Mouse (Mus musculus): ENCODE results near the gene Lmod1. TPM values are rescaled to one million over a fixed set of nuclear protein-coding genes. Genes with fewer than 3 reads are reported as not detected.

The Lmod1 gene
- 1.2 and 1.4 TPM in 2 replicates for polyA plus RNA-seq (2015; fragmentation: Nextera tagmentation; extraction: Ambion mirVana)

DNA sequence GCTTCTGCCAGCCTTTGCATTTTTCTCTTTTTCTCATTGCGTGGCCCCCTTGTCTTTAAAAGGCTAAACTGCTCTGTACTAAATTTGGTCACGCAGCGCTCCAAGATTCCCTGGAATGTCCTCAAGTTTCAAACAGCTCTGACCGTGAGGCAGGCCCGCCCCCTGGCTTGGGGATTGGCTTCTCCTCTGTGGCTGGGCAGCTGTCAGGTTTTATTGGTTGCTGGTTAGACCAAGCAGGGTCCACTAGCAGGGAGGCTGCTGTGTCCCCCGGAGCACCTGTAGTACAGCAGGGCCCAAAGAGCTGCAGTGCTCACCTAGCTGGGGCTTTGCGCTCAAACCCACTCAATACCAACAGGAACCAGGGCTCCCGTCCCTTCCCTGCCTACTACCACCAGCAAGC, at the start of gene Lmod1:
Gene Lmod1, plus strand, starts transcription at position 237 of the 400 bp plus-strand sequence.
- peak within 1 kb of the TSS; percentile 54; the same call in 1 of the 2 replicates for H3K27ac ChIP-seq (replicated peaks)
- WGBS, result 10% methylated on average over 8 of the region's 8 CpGs

DNA sequence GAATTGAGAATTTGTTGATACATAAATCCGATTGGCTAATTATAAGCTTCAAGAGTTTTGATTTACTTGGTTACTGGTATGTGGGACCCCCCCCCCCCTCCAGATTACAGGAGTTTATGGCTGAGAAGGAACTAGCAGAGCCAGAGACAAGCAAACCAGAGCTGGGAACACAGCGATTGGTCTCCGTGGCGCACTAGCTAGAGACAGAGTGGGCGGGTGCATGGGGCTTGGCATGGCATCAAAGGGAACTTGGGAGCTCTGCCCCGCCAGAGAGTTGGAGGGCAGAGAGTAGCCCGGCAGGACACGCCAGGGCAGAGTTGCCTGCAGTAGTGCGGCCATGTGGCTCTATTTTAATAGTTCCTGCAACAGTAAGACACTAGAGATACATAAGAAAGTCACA, 44.0 kb upstream of the Lmod1 start:
- Histone ChIP-seq H3K27me3 (replicated peaks) (no peaks in the 10 kb centered on the region), H3K27ac (replicated peaks) (no peak overlapping the region), H3K36me3 (peaks cover 38% of the 10 kb centered on the region), H3K9ac (no peak overlapping the region), H3K4me3 (no peak overlapping the region), H3K4me1 (peaks cover 22% of the 10 kb centered on the region), H3K9me3 (no peaks in the 10 kb centered on the region), H3K4me2 (no peak overlapping the region)
- WGBS, result 61% methylated on average over 9 of the region's 9 CpGs
- ATAC-seq (ENCODE audit: extremely low read depth, insufficient number of reproducible peaks, low FRiP score, low TSS enrichment), result no peak

More for the DNA sequence above, at the start of gene Lmod1:
- Histone ChIP-seq H3K4me1 (peaks cover 4% of the 10 kb centered on the region), H3K4me2 (peak within 1 kb of the TSS; percentile 66), H3K36me3 (no peaks in the 10 kb centered on the region), H3K27me3 (replicated peaks) (peaks cover 33% of the 10 kb centered on the region), H3K9ac (peak within 1 kb of the TSS; percentile 69), H3K9me3 (no peaks in the 10 kb centered on the region), H3K4me3 (peak within 1 kb of the TSS; percentile 42)
- ATAC-seq (ENCODE audit: extremely low read depth, insufficient number of reproducible peaks, low FRiP score, low TSS enrichment), result peak; percentile 49; the same call in 1 of the 2 replicates

DNA sequence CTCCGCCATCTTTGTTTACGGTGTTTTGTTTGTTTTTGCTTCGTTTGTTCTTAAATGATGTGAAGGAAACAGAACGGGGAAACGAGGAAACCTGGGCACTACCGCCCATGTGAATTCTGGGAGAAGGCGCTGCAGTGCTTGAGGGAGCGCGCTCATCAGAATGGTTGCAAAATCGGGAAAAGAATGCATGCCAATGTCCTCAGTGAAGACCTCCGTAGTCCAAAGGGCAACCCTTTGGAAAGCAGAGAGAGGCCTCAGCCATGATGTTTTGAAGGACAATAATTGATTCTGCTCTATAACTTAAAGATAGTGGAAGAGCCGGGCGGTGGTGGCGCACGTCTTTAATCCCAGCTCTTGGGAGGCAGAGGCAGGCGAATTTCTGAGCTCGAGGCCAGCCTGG, 42.8 kb upstream of the Lmod1 start:
- H3K36me3 ChIP-seq, result peaks cover 27% of the 10 kb centered on the region
- no peaks in the 10 kb centered on the region for H3K27me3 ChIP-seq (replicated peaks)
- ATAC-seq (ENCODE audit: extremely low read depth, insufficient number of reproducible peaks, low FRiP score, low TSS enrichment), result no peak
- H3K4me2 ChIP-seq, result peak overlapping the region; percentile 78; the same call in 1 of the 2 replicates
- H3K4me3 ChIP-seq, result peak overlapping the region; percentile 88; the same call in 1 of the 2 replicates
- H3K27ac ChIP-seq (replicated peaks), result no peak overlapping the region
- H3K4me1 ChIP-seq, result peaks cover 26% of the 10 kb centered on the region
- H3K9me3 ChIP-seq, result no peaks in the 10 kb centered on the region
- no peak overlapping the region for H3K9ac ChIP-seq
- WGBS, result 91% methylated on average over 17 of the region's 17 CpGs

DNA sequence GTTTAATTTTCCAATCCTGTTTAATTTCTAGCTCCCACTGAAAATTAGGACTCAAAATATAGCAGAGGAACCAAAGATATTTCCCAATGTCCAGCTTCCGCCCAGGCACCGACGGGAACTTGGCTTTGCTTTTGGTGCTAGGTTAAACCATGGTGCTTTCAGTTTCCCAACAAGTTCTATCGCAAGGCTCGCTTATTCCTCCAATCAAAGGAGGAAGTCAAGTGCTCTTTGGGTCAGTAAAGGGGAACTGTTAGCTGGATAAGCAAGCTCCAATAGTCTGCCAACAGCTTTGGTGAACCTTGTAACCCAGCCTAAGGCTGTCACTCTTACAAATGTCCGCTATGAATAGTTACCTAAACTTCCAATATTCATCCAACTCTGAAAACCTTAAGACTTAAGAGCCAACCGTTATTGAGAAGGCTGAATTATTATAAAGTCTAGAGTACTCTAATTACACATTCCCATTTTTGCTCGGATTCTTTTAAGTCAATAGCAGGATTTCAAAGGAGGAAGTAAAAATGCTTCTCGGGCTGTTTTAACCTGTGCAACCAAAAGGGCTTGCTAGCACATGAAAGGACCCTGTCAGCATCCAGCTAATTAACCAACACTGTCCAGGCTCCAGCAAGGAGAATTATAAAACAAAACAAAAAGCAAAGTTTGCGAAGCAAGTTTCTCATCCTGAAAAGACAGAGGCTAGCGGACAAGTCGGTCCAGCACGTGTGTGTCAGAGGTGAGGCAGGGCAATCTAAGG, 41.9 kb upstream of the Lmod1 start:
- WGBS, result 30% methylated on average over 13 of the region's 13 CpGs
- peak overlapping the region; percentile 95 for H3K9ac ChIP-seq
- H3K27me3 ChIP-seq (replicated peaks), result no peaks in the 10 kb centered on the region
- H3K4me3 ChIP-seq, result peak overlapping the region; percentile 88
- peaks cover 18% of the 10 kb centered on the region for H3K36me3 ChIP-seq
- H3K4me1 ChIP-seq, result peaks cover 26% of the 10 kb centered on the region
- H3K4me2 ChIP-seq, result peak overlapping the region; percentile 78
- no peaks in the 10 kb centered on the region for H3K9me3 ChIP-seq
- no peak for ATAC-seq (ENCODE audit: extremely low read depth, insufficient number of reproducible peaks, low FRiP score, low TSS enrichment)
- peak overlapping the region; percentile 89 for H3K27ac ChIP-seq (replicated peaks)

DNA sequence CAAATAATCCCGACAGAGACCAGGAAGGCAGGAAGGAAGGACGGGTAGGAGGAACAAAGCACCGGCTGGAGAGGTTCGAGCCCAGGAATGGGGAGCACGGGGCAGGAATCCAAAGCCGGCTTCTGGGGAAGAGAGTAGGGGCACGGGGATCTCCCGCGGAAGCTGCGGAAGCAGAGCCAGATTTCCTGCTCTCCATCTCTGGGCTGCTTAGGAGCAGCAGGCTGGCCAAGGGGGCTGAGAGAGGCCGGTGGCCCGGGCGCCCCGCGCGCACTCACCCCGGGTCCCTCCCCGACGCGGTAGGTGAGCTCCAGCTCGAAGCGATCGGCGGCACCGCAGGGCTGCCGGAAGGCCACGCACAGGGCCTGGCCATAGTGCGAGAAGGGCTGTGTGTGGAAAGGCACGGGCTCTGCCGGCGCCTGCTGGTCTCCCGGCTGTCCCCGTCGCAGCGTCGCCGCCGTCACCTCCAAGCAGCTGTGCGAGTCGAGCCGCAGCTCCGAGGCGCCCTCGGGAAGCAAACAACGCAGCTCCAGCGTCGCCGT, 41.3 kb upstream of the Lmod1 start:
- peak; percentile 45; the same call in 1 of the 2 replicates for ATAC-seq (ENCODE audit: extremely low read depth, insufficient number of reproducible peaks, low FRiP score, low TSS enrichment)

DNA sequence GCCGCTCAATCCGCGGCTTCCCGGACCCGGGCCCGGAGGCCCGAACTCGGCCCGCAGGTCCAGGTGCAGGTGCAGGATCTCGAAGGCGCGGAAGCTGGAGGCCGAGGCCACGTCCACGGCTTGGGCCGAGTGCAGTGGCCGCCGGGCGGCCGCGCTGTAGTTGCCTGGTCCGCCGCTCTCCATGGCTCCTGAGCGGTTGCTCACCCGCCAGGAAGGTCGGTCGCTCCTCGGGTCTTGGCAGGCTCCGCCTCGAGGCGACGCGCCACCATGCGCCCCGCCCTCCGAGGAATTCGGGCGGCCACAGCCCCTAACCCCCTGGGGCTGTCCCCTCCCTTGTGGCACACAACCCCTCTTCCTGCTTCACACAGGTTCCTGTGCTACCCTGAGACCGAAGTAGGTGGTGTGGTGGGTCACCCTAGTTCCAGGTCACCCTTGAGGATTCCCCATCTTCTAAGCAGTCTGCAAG, 40.7 kb upstream of the Lmod1 start, which contains the start of gene Rnpep:
Gene Rnpep, minus strand, starts transcription at position 259 of the 466 bp plus-strand sequence.
- H3K4me2 ChIP-seq, result peak within 1 kb of the TSS; percentile 78
- H3K9me3 ChIP-seq, result no peaks in the 10 kb centered on the region
- WGBS, result under 1% methylated on average over 39 of the region's 39 CpGs
- H3K4me3 ChIP-seq, result peak within 1 kb of the TSS; percentile 88
- no peaks in the 10 kb centered on the region for H3K27me3 ChIP-seq (replicated peaks)
- H3K27ac ChIP-seq (replicated peaks), result peak within 1 kb of the TSS; percentile 89
- H3K9ac ChIP-seq, result peak within 1 kb of the TSS; percentile 95
- peak; percentile 69 for ATAC-seq (ENCODE audit: extremely low read depth, insufficient number of reproducible peaks, low FRiP score, low TSS enrichment)
- H3K36me3 ChIP-seq, result peaks cover 7% of the 10 kb centered on the region
- peaks cover 26% of the 10 kb centered on the region for H3K4me1 ChIP-seq

More for the DNA sequence above, 41.3 kb upstream of the Lmod1 start:
- Histone ChIP-seq H3K4me1 (peaks cover 26% of the 10 kb centered on the region), H3K36me3 (peaks cover 12% of the 10 kb centered on the region), H3K4me2 (peak overlapping the region; percentile 78), H3K4me3 (peak overlapping the region; percentile 88), H3K9ac (peak overlapping the region; percentile 95), H3K9me3 (no peaks in the 10 kb centered on the region), H3K27ac (replicated peaks) (peak overlapping the region; percentile 89), H3K27me3 (replicated peaks) (no peaks in the 10 kb centered on the region)
- WGBS, result under 1% methylated on average over 47 of the region's 48 CpGs

DNA sequence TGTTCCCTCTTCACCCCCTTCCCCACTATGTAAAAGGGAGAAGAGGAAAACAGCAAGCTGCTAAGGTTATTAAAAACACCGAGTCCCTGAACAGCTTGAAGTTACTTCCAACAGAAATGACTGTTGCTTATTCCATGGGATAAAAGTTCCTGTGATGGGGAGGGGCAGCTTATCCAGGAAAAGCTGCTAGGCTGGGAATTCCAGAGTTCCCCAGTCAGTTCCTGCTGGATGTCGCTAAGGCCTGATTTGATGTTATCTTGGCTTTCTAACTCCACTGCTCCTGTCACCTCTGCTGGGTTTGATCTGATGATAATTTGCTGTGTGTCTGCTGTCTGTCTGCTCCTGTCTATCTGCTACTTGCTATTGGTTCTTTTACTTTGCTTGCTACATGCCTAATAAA, 38.3 kb upstream of the Lmod1 start:
- ATAC-seq (ENCODE audit: extremely low read depth, insufficient number of reproducible peaks, low FRiP score, low TSS enrichment), result no peak
- Histone ChIP-seq H3K4me1 (peaks cover 18% of the 10 kb centered on the region), H3K36me3 (no peaks in the 10 kb centered on the region), H3K27ac (replicated peaks) (no peak overlapping the region), H3K9me3 (no peaks in the 10 kb centered on the region), H3K9ac (no peak overlapping the region), H3K27me3 (replicated peaks) (no peaks in the 10 kb centered on the region), H3K4me3 (no peak overlapping the region), H3K4me2 (no peak overlapping the region)
- WGBS, result 31% methylated on average over 2 of the region's 2 CpGs

DNA sequence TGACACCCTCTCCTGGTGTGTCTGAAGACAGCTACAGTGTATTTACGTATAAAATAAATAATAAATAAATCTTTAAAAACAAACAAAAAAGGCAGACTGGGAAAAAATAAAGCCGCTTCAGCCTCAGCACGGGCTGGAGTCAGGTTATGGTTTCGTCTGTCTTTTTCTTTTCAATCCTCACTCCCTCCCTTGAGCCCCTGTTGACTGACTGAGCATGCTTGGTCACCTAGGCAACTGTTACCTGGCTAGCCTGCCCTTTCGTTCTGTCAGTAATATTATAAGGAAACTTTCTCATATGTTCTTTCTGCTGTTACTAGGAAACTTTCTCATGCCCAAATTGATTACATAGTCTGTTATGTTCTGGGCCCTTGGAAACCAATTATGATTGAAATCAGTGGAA, 33.7 kb upstream of the Lmod1 start:
- Histone ChIP-seq H3K27me3 (replicated peaks) (no peaks in the 10 kb centered on the region), H3K4me2 (no peak overlapping the region), H3K9ac (no peak overlapping the region), H3K4me1 (peaks cover 5% of the 10 kb centered on the region), H3K27ac (replicated peaks) (no peak overlapping the region), H3K9me3 (no peaks in the 10 kb centered on the region), H3K4me3 (no peak overlapping the region), H3K36me3 (peaks cover 35% of the 10 kb centered on the region)
- no peak for ATAC-seq (ENCODE audit: extremely low read depth, insufficient number of reproducible peaks, low FRiP score, low TSS enrichment)
- WGBS, result 85% methylated on average over 5 of the region's 5 CpGs

DNA sequence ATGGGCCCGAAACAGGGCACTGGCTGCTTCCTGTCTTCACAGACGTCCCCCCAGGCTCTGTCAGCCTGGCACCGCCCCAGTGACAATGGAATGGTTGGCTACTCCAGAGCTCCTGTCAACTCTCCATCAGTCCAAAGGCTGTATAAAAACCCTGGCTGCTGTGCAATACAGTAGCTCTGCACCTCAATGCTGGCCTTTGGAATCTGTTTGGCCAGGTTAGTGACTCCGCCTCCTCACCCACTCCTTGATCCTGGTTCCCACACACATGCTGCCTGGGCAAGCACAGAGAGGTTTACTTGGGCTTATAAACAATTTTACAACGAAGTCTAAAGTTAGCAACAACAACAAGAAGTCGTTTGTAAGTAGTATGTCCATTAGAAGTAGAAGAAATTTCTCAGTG, 13.3 kb upstream of the Lmod1 start:
- no peak for ATAC-seq (ENCODE audit: extremely low read depth, insufficient number of reproducible peaks, low FRiP score, low TSS enrichment)
- Histone ChIP-seq H3K4me3 (no peak overlapping the region), H3K27ac (replicated peaks) (no peak overlapping the region), H3K9ac (peak overlapping the region; percentile 34; the same call in 1 of the 2 replicates), H3K36me3 (peaks cover 36% of the 10 kb centered on the region), H3K27me3 (replicated peaks) (no peaks in the 10 kb centered on the region), H3K9me3 (no peaks in the 10 kb centered on the region), H3K4me1 (peaks cover 26% of the 10 kb centered on the region), H3K4me2 (0 out of 2 replicates have a peak overlapping the region, but pooled peaks have one; percentile 84)
- WGBS, result 65% methylated on average over 6 of the region's 6 CpGs

DNA sequence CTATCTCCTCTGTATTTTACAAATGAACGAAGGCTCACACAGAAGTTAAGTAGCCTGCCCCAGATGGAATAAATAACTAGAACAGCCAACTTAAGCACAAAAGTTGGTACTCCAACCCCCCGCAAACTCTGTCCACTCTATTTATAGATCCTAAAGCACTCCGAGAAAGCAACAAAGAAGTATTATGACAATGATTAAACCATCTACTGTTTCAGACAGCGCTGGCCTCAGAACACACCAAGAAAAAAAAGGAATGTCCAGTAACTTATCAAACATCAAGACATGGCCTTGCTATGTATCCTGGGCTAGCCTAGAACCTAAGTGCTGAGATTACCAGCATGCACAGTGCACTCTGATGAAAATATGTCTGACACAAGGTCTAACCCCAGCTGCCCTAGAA, 12.4 kb upstream of the Lmod1 start:
- Histone ChIP-seq H3K27ac (replicated peaks) (no peak overlapping the region), H3K9me3 (no peaks in the 10 kb centered on the region), H3K4me2 (peak overlapping the region; percentile 84), H3K9ac (peak overlapping the region; percentile 97), H3K27me3 (replicated peaks) (no peaks in the 10 kb centered on the region), H3K4me1 (peaks cover 26% of the 10 kb centered on the region), H3K4me3 (peak overlapping the region; percentile 77), H3K36me3 (peaks cover 29% of the 10 kb centered on the region)
- no peak for ATAC-seq (ENCODE audit: extremely low read depth, insufficient number of reproducible peaks, low FRiP score, low TSS enrichment)
- 64% methylated on average over 4 of the region's 4 CpGs for WGBS

DNA sequence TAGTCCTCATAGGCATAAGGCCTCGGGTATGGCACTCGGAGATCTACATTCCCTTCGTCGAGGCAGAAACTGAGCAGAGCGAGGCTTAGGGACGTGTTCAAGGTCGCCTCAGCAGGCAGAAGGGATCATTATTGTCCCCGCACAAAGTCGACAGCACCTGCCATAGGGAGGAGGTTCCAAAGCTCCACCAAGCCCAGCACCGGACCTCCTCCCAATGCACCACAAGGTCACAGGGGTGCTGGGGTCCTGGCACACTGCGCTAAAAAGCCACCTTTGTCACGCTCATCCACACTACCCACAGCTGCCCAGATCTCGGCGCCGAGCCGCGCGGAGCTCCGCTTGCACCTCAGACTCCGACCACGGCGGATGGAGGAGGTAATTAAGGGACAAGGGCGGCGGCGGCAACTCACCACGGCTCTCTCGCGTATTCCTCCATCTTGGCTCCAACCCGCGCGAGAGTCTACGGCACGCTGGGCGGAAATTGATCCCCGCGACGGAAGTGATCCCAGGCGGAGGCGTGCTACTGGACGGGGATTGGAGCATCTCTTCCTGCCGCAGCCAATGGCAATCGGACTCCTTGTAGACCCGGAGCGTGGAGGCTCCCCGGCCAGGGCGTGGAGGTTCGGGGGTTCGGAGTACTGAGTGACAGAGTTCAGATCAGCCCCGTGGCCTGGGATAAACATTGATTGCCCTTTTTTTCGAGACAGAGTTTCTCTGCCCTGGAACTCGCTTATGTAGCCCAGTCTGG, 11.1 kb upstream of the Lmod1 start, which contains the start of gene Timm17a:
Gene Timm17a, minus strand, starts transcription at position 495 of the 748 bp plus-strand sequence.
- peak within 1 kb of the TSS; percentile 84 for H3K4me2 ChIP-seq
- H3K27me3 ChIP-seq (replicated peaks), result 0 out of 2 replicates have a peak, but pooled peaks cover 4% of the 10 kb centered on the region
- H3K9ac ChIP-seq, result peak within 1 kb of the TSS; percentile 97
- peak within 1 kb of the TSS; percentile 88 for H3K27ac ChIP-seq (replicated peaks)
- H3K36me3 ChIP-seq, result peaks cover 17% of the 10 kb centered on the region
- H3K9me3 ChIP-seq, result no peaks in the 10 kb centered on the region
- WGBS, result under 1% methylated on average over 51 of the region's 51 CpGs
- H3K4me3 ChIP-seq, result peak within 1 kb of the TSS; percentile 77
- H3K4me1 ChIP-seq, result peaks cover 26% of the 10 kb centered on the region
- peak; percentile 90 for ATAC-seq (ENCODE audit: extremely low read depth, insufficient number of reproducible peaks, low FRiP score, low TSS enrichment)

All from heart, embryonic 13.5 days (tissue).